Mouse (Mus musculus) left cerebral cortex, postnatal 4 days (tissue): ENCODE measurements around the gene Zfp64. TPM values are rescaled to one million over a fixed set of nuclear protein-coding genes. Genes with fewer than 3 reads are reported as not detected.

ENCODE experiments used
- DNase-seq: peaks from one replicate; pipeline ENCODE4 v3.0.0-alpha.2; 2022
- intact Hi-C: fragments of 180-260 bp; cut with DNase I; formaldehyde crosslinking; loops from one replicate; pipeline ENCODE4 v1.15.1; 2025
- total RNA-seq, 2 experiments: library from RNA; stranded (reverse); gene quantifications; 2 replicates each; pipeline ENCODE4 v1.2.3; 2021

The Zfp64 gene
- total RNA-seq, 2 experiments from 2014 or later = 21.2 to 23.7 TPM

DNA sequence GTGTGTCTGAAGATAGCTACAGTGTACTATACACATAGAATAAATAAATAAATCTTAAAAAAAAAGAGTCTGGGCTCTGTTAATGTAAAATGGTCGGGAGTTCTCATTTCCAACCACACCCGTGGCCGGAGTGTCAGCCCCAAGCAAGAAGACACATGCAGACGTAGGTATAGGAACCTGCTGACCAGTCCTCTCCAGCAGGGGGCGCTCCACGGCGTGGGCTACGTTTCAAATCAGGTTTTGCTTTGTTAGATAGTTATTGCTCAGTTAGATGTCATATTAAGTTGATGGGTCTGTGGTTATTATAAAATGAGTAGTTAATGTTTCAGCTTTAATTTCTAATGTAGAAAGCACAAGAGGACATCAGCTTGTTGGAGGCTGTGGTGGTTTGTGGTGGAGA is 52.8 kb downstream of the Zfp64 start:
- DNase-seq = peak; percentile 37
- intact Hi-C loops = no loop called here

DNA sequence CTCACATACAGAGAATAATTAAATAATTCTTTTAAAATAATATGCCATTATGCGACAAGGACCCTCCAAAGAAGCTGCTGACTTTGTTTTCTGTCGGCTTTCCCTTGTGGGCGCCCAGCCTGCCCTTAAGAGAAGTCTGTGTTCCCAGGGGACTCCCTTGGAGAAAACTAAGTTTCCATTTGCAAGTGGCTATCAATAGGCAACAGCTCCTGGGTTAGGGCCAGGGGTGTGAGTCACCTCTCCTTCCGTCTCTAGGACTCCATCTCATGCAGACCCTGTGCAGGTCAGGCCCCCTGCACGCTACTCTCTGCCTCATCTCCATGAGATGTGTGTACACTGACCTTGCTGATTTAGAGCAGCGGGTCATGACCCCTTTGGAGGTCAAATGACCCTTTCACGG is 57.5 kb downstream of the Zfp64 start:
- intact Hi-C loops = no loop called here
- DNase-seq = no peak

- intact Hi-C loops = no loop called here
- DNase-seq = no peak
Measured at GRCm38 (mm10) chr2:168895531-168895930, 59.9 kb downstream of the Zfp64 start.

DNA sequence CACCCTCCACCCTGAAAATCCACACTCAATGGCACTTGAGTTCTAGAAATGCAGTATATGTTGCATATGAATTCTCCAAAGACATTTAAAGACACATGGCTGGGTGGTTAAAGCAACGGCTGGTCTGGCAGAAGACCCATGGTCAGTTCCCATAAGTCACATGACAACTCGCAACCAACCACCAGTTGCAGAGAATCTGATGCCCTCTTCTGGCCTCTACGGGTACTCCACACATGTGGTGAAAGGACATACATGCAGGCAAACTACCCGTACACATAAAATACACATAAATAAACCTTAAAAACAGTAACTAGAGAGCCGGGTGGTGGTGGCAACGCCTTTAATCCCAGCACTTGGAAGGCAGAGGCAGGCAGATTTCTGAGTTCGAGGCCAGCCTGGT is 60.6 kb downstream of the Zfp64 start:
- intact Hi-C loops = no loop called here

DNA sequence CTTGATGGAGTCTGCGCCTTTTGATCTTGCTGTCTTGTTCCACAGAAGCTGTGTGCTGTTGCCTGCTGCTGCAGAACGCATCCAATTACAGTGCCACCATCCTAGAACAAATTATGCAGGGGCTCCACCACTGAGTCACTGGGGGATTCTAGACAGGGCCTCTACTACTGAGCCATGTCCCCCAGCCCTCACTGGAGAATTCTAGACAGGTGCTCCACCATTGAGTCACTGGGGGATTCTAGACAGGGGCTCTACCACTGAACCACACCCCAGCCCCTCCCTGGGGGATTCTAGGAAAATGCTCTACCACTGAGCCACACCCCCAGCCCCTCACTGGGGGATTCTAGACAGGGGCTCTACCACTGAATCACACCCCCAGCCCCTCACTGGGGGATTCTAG is 63.3 kb downstream of the Zfp64 start:
- intact Hi-C loops = no loop called here
- no peak for DNase-seq

More for the DNA sequence above, 60.6 kb downstream of the Zfp64 start:
- no peak for DNase-seq

- intact Hi-C loops = no loop called here
- no peak for DNase-seq
Measured at GRCm38 (mm10) chr2:168884641-168885040, 70.7 kb downstream of the Zfp64 start.

GRCm38 (mm10) chr2:168882997-168883396 is 72.4 kb downstream of the Zfp64 start:
- intact Hi-C loops = no loop called here
- DNase-seq = no peak

- intact Hi-C loops = no loop called here
- DNase-seq = no peak
Measured at GRCm38 (mm10) chr2:168881927-168882326, 73.5 kb downstream of the Zfp64 start.

DNA sequence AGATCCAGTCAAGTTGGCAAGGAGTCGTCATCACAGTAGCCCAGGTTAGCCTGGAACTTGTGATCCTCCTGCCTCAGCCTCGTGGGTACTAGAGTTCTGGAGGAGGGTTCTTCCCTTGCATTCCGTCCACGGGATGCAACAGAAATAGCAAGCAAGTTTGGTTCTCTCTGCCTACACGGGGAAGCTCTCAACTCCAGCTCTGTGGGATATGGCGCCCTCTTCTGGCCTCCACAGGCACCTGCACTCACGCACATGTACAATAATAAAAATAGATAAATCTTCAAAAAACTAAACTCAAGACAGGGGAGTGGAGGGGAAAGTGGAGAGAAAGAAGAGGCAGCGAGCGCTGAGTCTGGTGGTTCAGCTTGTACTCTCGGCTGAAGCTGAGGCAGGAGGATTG is 75.8 kb downstream of the Zfp64 start:
- intact Hi-C loops = no loop called here
- no peak for DNase-seq

GRCm38 (mm10) chr2:168878708-168879107 is 76.7 kb downstream of the Zfp64 start:
- DNase-seq = no peak
- intact Hi-C loops = no loop called here

- DNase-seq = no peak
- intact Hi-C loops = no loop called here
Measured at GRCm38 (mm10) chr2:168878158-168878557, 77.2 kb downstream of the Zfp64 start.

- no peak for DNase-seq
- intact Hi-C loops = no loop called here
Measured at GRCm38 (mm10) chr2:168876631-168877030, 78.8 kb downstream of the Zfp64 start.

- DNase-seq = no peak
- intact Hi-C loops = no loop called here
Measured at GRCm38 (mm10) chr2:168874498-168874897, 80.9 kb downstream of the Zfp64 start.

DNA sequence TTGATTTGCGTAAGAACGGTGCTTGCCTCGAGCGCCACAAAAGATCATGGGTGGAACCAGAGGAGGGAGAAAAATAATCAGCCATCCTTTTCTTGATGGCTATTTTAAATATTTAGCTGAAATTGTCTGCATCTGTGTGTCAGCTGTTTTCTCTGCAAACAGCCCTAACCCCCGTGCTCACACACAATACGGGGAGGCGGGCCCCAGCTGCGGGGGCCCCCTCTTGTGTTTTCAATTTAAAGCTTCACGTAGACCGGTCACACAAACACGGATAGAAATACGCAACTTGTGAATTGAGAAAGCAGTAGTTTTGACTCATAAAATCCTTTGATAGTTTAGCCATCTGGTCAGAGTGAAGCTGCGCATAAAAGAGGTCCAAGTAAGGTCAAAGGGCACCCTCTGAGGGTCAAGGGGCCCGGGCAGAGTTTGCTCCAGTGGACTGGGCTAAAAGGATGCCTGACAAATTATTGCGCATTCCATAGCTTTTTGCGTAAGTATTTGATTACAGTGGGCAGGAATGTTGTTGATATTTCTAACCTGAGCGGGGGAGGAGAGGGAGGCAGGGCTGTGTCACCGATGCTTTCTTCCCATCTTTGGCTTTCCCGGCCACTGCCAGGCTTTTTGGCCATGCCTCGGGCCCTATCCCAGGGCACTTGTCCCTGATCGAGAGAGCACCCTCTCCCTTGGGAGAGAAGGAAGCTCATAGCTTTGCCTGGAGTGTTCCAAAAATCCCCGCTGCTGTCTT is 83.4 kb downstream of the Zfp64 start:
- intact Hi-C loops = no loop called here
- DNase-seq = no peak

GRCm38 (mm10) chr2:168870480-168870879 is 84.9 kb downstream of the Zfp64 start:
- DNase-seq = peak; percentile 24
- intact Hi-C loops = no loop called here

- intact Hi-C loops = no loop called here
- no peak for DNase-seq
Measured at GRCm38 (mm10) chr2:168866942-168867341, 88.4 kb downstream of the Zfp64 start.

GRCm38 (mm10) chr2:168866436-168866835 is 89.0 kb downstream of the Zfp64 start:
- DNase-seq = no peak
- intact Hi-C loops = no loop called here

DNA sequence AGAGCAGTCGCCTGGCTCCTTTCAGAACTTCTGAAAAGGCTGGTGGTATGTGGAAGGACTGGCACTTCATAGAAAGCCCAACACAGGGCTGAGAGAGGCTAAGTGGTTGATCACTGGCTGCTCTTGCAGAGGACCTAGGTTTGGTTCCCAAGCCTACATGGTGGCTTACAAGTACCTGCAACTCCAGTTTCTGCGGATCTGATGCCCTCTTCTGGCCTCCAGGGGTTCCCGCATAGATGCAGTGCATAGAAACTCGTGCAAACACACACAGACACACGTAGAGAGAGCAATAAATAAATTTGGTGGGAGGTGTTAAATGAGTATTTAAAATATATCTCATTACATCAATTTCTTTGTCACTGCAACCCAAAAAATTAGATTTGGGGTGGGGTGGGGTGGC is 90.5 kb downstream of the Zfp64 start:
- intact Hi-C loops = no loop called here
- DNase-seq = no peak

DNA sequence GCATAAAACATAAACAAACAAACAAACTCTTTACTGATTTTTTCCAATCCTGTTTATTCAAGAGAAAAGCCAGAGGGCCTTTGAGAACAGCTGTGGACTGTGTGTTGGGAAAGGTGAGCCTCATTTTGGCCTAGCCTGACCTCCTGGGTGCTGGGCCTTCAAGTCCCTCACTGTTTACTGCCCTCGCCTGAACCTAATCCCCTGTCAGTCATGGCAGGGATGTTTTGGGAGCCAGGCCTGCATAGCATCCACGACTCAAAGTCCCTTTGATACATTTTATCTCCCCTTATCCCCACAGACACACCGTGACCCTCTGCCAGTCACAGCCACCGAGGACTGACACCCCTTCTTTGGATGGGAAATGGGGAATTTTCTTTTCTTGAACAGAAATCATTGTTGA is 92.7 kb downstream of the Zfp64 start:
- intact Hi-C loops = no loop called here

DNA sequence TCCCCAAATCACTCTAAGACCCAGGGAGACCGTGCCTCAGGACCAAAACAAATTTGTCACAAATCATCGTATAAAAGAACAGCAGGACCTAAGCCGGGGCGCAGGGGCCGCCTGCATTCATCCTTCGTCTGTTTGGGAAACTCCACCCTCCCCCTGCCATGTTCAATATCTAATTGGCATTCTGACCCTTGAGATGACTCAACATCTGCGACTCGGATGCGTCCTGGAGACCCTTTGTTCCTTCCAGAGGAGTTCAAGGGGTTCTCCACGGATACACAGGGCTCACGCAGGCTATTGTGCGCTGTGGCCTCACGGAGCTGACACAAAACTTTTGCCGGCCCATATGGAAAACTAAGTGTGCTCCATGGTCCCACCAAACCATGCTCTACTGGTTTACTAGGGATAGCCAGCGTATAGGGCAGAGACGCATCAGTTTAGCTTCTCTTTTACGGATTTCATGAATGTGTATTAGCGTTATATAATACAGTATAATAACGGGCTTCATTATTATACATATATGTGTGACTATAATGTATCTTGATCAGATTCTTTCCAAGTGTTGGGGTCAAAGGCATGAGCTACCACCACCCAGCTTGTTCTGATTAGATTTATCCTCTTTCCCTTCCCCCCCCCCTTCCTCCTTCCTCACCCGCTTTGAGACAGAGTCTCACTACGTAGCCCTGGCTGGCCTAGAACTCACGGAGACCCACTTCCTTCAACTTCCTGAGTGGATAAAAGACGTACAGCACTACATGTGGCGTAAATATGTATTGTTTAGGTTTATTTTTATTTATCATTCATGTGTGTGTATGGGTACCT is 94.3 kb downstream of the Zfp64 start:
- no peak for DNase-seq
- intact Hi-C loops = no loop called here

More for the DNA sequence above, 92.7 kb downstream of the Zfp64 start:
- DNase-seq = no peak

GRCm38 (mm10) chr2:168860032-168860691 is 95.2 kb downstream of the Zfp64 start:
- intact Hi-C loops = no loop called here

DNA sequence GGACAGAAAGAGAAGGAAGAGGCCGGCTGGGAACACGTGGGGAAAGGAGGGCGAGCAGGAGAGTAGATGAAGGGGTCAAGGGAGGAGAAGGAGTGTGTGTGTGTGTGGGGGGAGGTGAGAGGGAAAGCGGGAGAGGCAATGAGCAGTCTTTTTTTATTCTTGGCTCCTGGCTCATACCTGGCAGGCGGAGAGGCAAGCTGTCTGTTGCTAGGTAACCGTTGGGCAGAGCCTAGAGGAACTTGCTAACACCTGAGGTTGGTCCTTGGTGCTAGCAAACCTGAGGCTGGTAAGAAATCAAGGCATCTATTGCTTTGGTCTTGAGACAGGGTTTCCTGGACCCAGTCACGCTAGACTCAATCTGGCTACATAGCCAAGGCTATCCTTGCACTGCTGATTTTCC is 98.7 kb downstream of the Zfp64 start:
- intact Hi-C loops = no loop called here
- no peak for DNase-seq

More at GRCm38 (mm10) chr2:168860032-168860691, 95.2 kb downstream of the Zfp64 start:
- DNase-seq = no peak
